Mouse (Mus musculus): ENCODE results near the gene Ffar1.

DNA sequence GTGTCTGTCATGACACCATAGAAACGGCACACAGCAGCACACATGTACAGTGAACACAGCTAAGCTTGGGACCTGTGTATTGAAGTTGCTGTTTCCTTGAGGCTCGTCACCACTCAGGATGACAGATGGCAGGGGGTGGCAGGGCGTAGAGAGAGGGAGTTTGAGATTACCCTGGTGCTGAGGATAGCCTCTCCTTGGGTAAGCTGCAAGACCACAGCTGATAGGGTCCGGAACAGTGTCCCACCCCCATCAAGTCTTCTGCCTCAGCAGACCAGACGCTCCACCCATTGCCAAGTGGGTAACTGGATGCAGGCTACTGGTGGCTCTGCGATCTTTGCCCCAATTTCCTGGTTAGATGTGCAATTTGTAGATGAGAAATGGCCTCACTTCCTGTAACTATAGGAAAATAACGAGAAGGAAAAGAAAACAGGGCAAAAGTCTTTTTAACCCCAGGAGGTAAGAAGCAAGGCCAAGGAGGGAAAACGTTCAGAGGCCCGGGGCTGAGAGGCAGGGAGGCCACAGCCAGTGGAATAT, 49.5 kb downstream of the Ffar1 start:
- TF ChIP-seq CTCF (IDR thresholded peaks at IDR 0.05; ENCODE audit: control insufficient read depth, insufficient read depth, insufficient replicate concordance, low read depth, low read length) (no peak), POLR2A (IDR thresholded peaks at IDR 0.05; ENCODE audit: control insufficient read depth, low read depth, low read length) (no peak)

Measured in testis, adult 2 months (tissue).